Mouse (Mus musculus): ENCODE measurements around the gene Copb1.
"Not testable (repeated sequence)": the region's sequence is repeated elsewhere in the genome, so short reads cannot be mapped to it uniquely, and the experiment has no call there.

Copb1 gene

DNA sequence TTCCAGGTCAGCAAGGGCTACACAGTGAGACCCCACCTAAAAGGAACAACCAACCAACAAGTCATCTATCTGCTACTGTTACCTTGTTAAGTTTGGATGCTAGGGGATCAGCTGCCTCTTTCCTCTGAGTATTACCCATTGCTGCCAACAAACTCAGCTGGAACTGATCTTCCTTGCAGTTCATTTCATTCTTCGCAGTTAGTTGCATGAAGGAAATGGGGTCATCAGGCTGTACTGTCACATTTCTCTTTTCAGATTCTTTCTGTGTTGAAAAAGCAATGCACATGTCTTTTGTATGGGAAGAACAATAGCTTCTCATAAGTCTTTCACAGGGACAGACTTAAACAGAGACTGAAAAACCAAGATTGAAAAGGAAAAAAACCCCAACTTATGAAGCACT is 28.0 kb downstream of the Copb1 start:
- DNase-seq (ENCODE audit: inconsistent age in 2 of 2, low spot score in 1 of 2): no peak

DNA sequence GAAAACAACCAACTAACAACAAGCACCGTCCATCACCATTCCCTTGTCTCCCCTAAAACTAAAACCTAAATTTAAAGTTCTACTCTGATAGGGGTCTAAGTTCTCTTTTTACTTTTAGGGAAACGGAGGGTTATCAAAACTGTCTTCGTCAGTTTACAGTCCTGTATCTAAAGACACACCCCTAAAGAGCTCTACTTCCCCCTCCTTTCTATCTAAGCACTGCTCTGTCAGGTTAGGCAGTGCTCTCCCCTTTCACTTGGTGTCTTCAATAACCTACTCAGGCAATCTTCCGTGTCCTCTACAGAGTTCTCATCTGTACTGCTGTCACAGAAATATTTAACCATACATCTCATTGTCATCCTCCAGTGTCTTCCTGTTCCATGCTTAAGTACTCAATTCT is 34.1 kb downstream of the Copb1 start:
- no peak for DNase-seq (ENCODE audit: inconsistent age in 2 of 2, low spot score in 1 of 2)

DNA sequence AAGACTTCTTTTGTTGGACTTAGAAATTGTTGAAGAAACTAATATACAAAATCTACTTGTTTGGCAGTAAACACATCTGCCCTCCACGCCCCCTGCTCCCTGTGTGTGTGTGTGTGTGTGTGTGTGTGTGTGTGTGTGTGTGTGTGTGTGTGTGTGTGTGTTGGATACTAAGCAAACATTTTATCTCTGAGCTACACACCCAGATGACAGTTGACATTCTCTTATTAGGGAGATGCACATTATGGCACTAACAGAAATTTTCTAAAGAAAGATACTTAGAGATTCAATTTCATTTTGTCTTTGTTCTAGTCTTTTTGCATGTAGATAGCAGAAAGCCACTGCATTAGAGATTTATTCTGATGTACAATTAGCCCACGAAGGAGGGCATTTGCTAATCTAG is 37.6 kb downstream of the Copb1 start:
- no peak for DNase-seq (ENCODE audit: inconsistent age in 2 of 2, low spot score in 1 of 2)

DNA sequence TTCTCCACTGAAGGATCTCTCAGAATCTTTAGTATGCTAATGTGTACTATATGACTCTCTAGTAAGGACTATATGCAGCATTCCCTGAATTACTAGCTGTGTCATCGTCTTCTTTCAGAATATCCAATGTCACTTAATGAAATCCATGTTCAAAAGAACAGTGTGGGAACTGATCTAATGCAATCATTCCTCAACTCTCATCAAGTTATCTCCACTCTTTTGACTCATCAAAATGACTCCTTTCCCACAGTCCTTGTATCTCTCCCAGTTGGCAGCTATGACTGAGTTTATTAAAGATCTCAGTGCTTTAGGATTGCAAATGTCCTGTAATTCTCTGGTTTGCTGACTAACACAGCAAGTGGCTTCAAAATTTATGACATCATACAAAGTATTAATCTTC is 40.1 kb downstream of the Copb1 start:
- peak in 1 of 2 experiments; percentile 66 for DNase-seq (ENCODE audit: inconsistent age in 2 of 2, low spot score in 1 of 2)

DNA sequence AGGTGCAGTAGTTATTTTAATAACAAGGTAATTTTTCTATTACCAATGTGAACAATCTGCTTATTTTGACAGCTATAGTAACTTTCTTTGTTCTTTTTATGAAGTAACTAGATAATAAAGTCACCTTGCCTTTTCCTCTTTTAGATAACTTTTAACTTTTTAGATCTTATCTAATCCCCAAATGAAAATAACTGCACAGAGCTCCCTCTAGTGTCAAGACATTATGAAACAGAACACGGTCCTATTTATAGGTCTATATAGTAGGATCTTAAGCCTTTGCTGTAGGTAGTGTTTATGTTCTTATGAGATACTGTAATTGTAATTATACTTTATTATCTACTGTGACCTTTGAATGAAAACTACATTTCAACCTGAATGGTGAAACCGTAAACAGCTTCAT is 41.0 kb downstream of the Copb1 start:
- DNase-seq (ENCODE audit: inconsistent age in 2 of 2, low spot score in 1 of 2): peak in 1 of 2 experiments; percentile 62

DNA sequence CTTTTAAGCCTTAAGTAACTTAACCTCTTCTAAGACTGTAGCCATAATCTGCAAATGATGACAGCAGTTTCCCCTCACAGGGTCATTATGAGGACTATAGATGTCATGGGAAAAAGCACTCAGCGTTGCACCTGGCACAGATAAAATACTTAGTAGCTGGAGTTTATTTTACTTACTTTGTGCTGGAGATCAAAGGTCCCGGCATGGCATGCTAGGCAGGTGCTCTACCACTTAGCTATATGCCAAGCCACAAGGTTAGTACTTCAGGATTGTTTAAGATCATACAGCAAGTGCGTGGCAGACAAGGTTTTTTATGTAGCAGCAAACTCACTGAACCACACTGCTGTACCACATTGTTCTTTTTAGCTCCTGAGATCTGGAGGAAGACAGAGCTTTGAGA is 43.9 kb downstream of the Copb1 start:
- no peak for DNase-seq (ENCODE audit: inconsistent age in 2 of 2, low spot score in 1 of 2)

DNA sequence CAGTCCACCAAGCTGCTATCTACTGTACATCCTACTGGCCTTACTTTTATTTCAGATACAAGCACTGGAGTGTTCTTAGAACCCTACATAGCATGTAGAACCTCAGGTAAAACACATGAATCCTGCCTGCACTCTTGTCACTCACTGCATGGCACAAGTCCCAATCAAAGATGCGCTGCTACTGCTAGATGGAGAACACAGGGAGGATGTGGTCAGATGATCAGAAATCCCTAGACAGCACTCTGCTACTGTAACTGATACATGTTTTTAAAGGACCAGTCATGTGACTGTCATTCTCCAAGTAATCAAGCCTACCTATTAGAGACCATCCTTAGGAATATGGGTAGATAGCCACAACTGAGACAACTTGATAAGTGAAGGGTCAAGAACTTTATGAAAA is 44.7 kb downstream of the Copb1 start:
- no peak for DNase-seq (ENCODE audit: inconsistent age in 2 of 2, low spot score in 1 of 2)

DNA sequence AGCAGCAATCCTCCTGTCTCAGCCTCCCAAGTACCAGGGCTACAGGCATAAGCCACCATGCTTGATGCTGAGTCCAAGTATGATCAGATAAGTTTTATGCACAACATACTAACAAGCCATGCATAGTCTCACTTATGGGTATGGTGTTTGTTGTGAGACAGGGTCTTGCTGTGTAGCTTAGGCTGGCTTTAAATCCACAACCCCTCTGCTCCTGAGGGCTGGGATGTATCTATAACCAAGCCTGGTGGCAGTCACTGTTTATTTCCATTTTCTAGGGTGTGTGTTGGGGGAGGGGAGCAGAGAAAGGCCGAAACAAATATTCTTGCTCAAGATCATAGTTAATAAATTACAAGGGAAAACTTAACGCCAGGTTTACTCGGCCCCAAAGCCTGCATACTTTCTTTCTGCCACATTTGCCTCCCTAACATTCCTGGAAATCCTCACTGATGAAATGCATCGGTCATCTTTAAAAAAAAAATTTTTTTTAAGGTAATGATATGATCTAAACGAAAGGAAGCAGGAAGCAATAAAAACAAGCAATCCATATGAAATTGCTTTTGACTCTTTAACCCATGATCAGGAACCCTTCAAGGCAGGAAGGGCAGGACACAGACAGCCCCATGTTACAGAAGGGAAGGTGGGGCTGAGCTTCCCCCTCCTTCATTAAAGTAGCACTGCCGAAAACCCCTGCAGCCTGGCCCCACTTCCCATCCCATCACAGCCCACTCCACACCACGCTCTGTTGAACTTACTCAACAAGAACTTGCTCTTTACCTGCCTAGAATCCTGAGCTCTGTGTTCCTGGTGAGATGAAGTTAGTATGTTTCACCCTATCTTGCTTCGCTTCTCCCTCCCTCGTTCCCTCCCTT is 50.8 kb downstream of the Copb1 start:
- no peak for DNase-seq (ENCODE audit: inconsistent age in 2 of 2, low spot score in 1 of 2)

DNA sequence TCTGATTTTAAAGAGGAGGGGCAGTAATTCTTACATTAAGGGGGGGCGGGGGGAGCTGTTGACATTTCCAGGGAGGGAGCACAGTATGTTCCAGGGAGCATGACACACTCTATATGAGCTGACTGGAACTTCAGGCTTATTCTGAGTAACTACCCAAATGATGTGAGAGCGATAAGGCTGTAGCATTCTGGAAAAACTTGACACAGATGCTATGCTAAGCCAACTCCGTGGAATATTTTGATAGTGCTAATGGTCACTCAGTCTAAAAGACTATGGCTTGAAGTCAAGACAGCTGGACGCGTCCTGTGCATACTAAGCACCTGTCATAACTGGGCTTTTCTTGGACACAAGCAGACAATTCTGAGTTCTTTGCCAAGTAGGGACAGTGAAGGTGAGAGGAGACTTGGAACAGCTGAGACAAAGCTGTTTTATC is 51.5 kb downstream of the Copb1 start:
- DNase-seq (ENCODE audit: inconsistent age in 2 of 2, low spot score in 1 of 2): peak in 1 of 2 experiments; percentile 38

DNA sequence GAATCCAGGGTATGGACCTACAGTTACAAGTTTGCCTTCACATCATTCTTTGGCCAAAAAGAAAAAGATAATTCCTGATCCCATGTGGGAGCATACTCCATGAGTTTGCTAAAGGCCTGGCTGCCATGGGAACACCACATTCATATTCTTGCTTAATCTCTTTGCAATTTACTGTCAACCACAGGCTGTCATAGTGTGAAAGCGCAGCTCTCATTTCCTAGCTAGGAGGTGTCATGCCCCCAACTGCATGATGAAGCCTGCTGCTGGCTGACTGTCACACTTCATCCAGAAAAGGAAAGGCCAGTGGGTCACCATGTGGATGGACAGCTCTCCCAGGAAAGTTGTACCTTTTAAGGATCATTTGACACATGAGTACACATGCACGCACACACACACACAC is 53.9 kb downstream of the Copb1 start:
- DNase-seq (ENCODE audit: inconsistent age in 2 of 2, low spot score in 1 of 2): no peak

DNA sequence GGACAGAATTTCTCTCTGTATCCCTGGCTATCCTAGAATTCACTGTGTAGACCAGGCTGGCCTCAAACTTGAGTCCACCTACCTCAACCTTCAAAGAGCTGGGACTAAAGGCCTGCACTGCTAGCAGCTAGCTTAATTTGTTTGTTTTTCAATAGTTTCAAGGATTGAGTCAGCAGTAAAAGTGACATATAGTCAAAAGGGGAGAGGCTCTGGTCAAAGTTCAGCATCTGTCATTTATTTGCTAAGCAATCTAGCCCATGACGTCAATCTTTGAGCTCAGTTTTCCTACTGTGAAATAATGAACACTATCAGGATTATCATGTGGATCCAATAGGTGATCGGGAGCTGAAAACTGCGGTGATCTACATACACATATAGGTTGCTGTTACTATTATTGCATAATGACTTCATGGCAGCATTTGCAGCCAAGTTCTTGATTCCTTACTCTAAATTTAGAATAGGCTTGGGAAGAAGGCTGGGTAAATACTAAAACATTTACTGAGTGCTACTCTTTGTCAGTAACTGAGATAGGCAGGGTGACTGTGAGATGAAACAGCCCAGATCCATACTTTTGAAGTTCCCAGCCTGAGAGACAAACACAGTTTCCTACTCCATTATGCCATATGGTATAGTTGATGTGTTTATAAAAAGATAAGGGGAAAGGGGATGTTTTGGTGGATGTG is 54.9 kb downstream of the Copb1 start:
- DNase-seq (ENCODE audit: inconsistent age in 2 of 2, low spot score in 1 of 2): no peak

DNA sequence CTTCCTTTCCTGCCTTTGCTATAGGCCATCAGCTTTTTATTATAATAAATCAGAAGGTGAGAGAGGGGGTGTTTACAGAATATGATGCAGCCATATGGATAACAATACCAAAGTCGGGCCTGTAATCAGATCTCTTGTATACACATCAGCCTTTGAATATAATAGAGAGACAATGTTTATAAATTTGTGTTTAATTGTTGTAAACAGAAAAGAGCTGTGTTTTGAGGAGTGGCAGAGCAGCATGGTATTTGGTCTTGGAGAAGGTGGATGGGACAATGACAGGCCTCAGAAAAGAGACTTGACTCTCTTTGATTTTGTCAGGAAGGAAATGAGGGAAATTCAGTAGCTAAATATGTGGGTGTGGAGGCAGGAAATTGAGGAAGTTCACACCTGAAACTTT is 56.3 kb downstream of the Copb1 start:
- DNase-seq (ENCODE audit: inconsistent age in 2 of 2, low spot score in 1 of 2): no peak

DNA sequence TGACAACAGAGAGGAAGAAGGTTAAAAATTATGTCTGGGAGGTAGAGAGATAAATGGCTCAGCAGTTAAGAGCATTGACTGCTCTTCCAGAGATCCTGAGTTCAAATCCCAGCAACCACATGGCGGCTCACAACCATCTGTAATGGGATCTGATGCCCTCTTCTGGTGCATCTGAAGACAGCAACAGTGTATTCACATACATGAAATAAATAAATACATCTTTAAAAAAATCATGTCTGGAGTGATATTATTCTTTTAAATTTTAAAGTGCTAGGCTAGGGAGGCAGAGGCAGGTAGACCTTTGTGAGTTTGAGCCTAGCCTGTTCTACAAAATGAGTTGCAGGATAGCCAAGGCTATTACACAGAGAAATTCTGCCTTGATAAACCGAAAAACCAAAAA is 57.9 kb downstream of the Copb1 start:
- not testable (repeated sequence) for DNase-seq (ENCODE audit: inconsistent age in 2 of 2, low spot score in 1 of 2)

DNA sequence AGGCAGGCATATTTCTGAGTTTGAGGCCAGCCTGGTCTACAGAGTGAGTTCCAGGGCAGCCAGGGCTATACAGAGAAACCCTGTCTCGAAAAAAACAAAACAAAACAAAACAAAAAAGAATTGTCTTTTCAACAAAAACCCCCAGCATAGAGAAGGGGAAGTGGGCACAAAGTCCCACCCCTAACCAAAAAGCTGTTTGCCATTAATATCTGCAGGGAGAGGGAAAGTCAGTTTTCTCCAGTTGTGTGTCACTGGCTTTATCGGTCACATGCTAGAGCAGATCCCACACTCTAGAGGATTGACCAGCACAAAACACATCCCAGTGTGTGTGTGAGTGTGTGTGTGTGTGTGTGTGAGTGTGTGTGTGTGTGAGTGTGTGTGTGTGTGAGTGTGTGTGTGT is 59.7 kb downstream of the Copb1 start:
- not testable (repeated sequence) for DNase-seq (ENCODE audit: inconsistent age in 2 of 2, low spot score in 1 of 2)

DNA sequence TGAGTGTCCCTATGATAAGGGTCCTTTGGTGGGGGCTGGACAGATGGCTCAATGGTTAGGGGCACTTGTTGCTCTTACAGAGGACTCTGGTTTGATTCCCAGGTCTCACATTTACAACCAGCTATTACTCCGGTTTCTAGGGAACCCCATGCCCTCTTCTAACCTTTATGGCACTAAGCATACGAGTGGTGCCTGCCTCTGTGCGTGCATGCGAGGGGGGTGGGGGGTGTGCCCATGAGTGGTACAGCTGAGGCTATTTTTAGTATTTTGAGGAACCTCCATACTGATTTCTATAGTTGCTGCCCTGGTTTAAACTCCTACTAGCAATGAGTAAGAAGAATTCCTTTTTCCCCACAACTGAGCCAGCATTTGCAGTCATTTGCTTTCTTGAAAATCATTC is 60.3 kb downstream of the Copb1 start:
- DNase-seq (ENCODE audit: inconsistent age in 2 of 2, low spot score in 1 of 2): no peak

DNA sequence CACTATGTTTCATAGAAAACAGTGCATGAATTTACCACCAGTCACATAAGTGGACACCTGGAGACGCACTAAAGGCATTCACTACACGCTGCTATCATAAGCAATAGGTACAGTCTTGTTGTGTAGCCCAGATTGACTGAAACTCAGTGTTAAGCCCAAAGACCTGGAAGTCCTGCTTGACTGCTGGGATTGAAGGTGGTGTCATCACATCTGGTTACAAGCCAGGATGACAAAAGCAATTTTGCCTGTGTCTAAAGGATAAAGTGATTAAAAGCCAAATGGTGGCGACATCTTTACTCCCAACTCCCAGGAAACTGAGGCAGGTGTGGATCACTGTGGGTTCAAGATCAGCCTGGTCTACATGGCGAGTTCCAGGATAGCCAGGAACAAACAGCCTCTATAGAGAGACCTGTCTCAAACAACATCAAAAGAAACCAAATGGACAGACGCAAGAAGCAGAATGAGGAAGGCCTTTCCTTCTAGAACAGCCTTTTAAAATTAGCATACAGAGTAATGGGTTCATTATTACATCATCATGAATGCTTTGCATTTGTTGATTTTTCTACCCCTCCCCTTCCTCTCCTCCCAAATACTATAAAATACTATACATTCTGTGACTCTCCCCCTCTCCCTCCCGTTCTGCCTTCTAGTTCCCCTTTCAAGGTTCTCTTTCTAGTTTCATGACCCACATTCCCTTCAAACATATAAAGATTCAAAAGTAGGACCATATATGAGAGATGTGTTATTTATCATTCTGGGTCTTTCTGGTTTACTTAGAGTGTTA is 61.0 kb downstream of the Copb1 start:
- DNase-seq (ENCODE audit: inconsistent age in 2 of 2, low spot score in 1 of 2): no peak

DNA sequence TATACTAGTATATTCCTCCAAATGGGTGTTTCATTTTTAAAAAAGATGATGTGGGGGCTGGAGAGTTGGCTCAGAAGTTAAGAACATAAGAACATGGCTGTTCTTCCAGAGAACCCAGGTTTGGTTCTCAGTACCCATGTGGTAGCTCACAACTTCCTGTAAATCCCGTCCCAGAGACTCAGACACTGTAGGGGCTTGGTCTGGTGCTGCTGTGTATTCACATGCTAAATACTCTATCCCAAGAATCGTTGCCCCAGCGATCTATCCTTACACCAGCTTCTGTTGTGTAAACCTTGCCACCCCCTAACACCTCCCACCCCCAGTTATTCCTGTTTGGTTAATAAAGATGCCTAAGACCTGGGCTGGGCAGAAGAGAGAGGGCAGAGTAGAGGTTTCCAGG is 61.9 kb downstream of the Copb1 start:
- no peak for DNase-seq (ENCODE audit: inconsistent age in 2 of 2, low spot score in 1 of 2)

DNA sequence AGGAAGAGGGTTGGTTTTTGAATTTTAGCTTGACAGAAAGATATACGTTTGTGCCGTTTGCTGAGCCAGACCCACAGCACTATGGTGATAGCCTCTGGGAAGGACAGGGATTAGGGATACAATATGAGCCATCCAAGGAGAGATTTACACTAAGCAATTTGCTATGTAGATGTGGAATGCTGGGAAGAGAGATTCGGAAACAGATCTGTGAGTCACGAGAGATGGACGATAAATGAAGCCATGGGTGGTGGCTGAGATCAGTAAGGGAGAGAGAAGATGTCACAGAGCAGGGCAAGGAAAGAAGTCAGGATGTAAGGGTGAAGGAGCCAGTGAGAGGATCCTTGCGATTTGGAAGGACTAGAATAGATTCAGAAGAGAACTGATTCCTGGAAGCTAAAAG is 71.1 kb downstream of the Copb1 start:
- DNase-seq (ENCODE audit: inconsistent age in 2 of 2, low spot score in 1 of 2): peak in 1 of 2 experiments; percentile 30

DNA sequence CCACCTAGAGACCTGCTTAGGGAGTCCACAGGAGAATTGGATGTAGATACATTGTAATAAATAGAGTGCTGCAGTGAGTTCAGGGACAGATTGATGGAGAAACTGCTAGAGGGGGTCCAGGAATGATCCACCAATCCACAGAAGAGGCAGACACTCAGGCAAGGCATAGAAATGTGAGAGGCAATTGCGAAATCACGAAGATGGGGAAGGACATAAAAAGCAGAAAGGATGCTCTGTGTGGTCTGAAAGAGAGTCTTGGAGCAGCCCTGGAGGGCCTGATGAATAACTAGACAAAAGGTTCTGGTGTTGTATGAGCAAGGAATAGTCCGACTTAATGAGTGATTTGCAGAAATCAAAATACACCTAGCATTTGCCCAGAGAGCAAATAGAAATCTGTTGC is 71.8 kb downstream of the Copb1 start:
- DNase-seq (ENCODE audit: inconsistent age in 2 of 2, low spot score in 1 of 2): no peak

DNA sequence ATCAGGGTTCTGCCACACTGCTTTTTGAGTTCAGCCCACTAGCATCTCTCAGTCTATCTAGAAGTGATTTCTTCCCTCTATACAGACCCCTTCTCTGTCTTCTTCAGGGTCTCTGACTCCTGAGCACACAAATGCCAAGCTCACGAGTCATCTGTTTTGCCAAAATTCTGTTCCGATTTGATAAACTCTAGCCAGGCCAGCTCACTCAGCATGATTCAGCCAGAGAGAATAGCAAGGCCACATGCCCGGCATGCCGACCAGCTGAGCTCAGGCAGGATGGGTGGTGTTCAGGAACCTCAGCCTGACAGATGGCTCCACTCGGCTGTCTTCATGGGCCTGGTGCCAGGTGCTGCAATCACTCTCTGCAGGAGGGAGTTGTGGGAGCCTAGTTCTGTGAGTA is 73.1 kb downstream of the Copb1 start:
- peak; percentile 96 to 97 for DNase-seq (ENCODE audit: inconsistent age in 2 of 2, low spot score in 1 of 2)

DNA sequence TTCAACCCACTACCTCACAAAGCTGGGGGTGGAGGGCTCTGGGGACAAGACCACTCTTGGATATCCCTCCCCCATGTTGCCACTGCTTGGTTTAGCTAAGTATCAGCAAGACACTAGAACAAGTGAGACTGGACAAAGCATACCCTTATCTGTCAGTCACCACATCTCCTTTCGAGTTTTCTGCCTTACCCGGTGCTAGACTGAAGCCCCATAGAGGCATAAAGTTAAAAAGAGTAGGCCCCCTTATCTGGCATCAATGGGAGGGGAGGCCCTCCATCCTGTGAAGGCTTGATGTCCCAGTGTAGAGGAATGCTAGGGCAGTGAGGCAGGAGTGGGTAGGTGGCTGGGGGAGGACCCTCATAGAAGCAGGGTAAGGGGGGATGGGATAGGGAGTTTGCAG is 77.9 kb downstream of the Copb1 start:
- DNase-seq (ENCODE audit: inconsistent age in 2 of 2, low spot score in 1 of 2): no peak

All from adrenal gland, adult (tissue).